Comparison of ENCODE assay signal across 8 mouse cellular contexts in genomic region chr19:44842661-44843060, GRCm38 (mm10).
A peak's percentile ranks its signal among the peaks of the same experiment; 100 is the strongest.
DNase-seq lines count a peak whose midpoint lies in the region; ATAC-seq and TF ChIP-seq lines count a peak whose summit lies in the region.
"Not testable (repeated sequence)": the region's sequence is repeated elsewhere in the genome, so short reads cannot be mapped to it uniquely, and the experiment has no call there.

No protein-coding gene starts in this region.

- not testable (repeated sequence) for TF ChIP-seq CTCF in liver, postnatal 0 days (IDR thresholded peaks at IDR 0.05; ENCODE audit: low read depth)

- H3K4me2 ChIP-seq in liver, postnatal 0 days (ENCODE audit: low read depth, low read length): not testable (repeated sequence)

- not testable (repeated sequence) for H3K4me3 ChIP-seq in embryonic facial prominence, embryonic 10.5 days; heart, embryonic 10.5 days; liver, postnatal 0 days (ENCODE audit: low read depth, low read length)

- H3K27me3 ChIP-seq in embryonic facial prominence, embryonic 10.5 days (replicated peaks; ENCODE audit: low read depth, poor library complexity, severe bottlenecking): peaks cover 45% of the 10 kb centered on the region
- peaks cover 52% of the 10 kb centered on the region for H3K27me3 ChIP-seq in heart, embryonic 10.5 days (ENCODE audit: insufficient read depth, poor library complexity, severe bottlenecking)
- H3K27me3 ChIP-seq in liver, postnatal 0 days (ENCODE audit: insufficient read depth, low read length): peaks cover 25% of the 10 kb centered on the region

- ATAC-seq in liver, postnatal 0 days: not testable (repeated sequence)

- H3K9ac ChIP-seq in liver, postnatal 0 days (replicated peaks): not testable (repeated sequence)

- not testable (repeated sequence) for H3K9me3 ChIP-seq in embryonic facial prominence, embryonic 10.5 days; heart, embryonic 10.5 days; liver, postnatal 0 days (ENCODE audit: low read length)

- not testable (repeated sequence) for H3K36me3 ChIP-seq in embryonic facial prominence, embryonic 10.5 days (replicated peaks); heart, embryonic 10.5 days; liver, postnatal 0 days (replicated peaks; ENCODE audit: insufficient read depth, low read length)

- TF ChIP-seq EP300 in liver, postnatal 0 days (IDR thresholded peaks at IDR 0.05; ENCODE audit: low read depth): not testable (repeated sequence)

- not testable (repeated sequence) for H3K27ac ChIP-seq in embryonic facial prominence, embryonic 10.5 days (replicated peaks); heart, embryonic 10.5 days; liver, postnatal 0 days (ENCODE audit: low read depth)

- WGBS in embryonic facial prominence, embryonic 10.5 days: 92% methylated on average over 15 of the region's 15 CpGs
- WGBS in heart, embryonic 10.5 days: 86% methylated on average over 15 of the region's 15 CpGs
- WGBS in liver, postnatal 0 days (ENCODE audit: insufficient replicate concordance): 78% methylated on average over 15 of the region's 15 CpGs

- DNase-seq in ES-CJ7 (ENCODE audit: low read depth, low spot score) (peak; percentile 27), R1 (ENCODE audit: low read depth, low spot score) (peak; percentile 74), WW6 (ENCODE audit: low read depth, low spot score) (peak; percentile 29), ZHBTc4 (ENCODE audit: low read depth, low spot score) (peak; percentile 62)
- peak; percentile 7 for DNase-seq in embryonic facial prominence, embryonic 10.5 days (ENCODE audit: low spot score)
- DNase-seq in heart, adult 11 months: peak; percentile 43
- DNase-seq in heart, embryonic 10.5 days (ENCODE audit: low spot score): peak; percentile 13
- peak; percentile 7 for DNase-seq in liver, postnatal 0 days

- not testable (repeated sequence) for H3K4me1 ChIP-seq in embryonic facial prominence, embryonic 10.5 days; heart, embryonic 10.5 days; liver, postnatal 0 days (ENCODE audit: insufficient read depth)

Comparison
In these comparisons a context has a peak if more than half of its experiments do, and no peak if none do; other contexts are left out.
1. DNase-seq: peak in every context shown above with its lines; median percentile 74 in R1; 62 in ZHBTc4; 43 in heart, adult 11 months; 29 in WW6; 27 in ES-CJ7; 13 in heart, embryonic 10.5 days; 7 in embryonic facial prominence, embryonic 10.5 days; 7 in liver, postnatal 0 days.